Mouse (Mus musculus) adrenal gland, adult (tissue): ENCODE data around the gene Timm8b.

Experiments
- DNase-seq, 2 experiments: peaks; one replicate each; pipeline ENCODE4 v3.0.0; 2022 to 2023; ENCODE audit warnings: low spot score in 1 of 2; ENCODE audit not compliant: inconsistent age in 2 of 2

The Timm8b gene

GRCm38 (mm10) chr9:50603189-50603997 is at the start of gene Timm8b, which contains the start of gene Sdhd:
TSS of gene Timm8b (plus strand) at chr9:50603910.
TSS of gene Sdhd (minus strand) at chr9:50603812.
- DNase-seq = peak; percentile 95 to 98

DNA sequence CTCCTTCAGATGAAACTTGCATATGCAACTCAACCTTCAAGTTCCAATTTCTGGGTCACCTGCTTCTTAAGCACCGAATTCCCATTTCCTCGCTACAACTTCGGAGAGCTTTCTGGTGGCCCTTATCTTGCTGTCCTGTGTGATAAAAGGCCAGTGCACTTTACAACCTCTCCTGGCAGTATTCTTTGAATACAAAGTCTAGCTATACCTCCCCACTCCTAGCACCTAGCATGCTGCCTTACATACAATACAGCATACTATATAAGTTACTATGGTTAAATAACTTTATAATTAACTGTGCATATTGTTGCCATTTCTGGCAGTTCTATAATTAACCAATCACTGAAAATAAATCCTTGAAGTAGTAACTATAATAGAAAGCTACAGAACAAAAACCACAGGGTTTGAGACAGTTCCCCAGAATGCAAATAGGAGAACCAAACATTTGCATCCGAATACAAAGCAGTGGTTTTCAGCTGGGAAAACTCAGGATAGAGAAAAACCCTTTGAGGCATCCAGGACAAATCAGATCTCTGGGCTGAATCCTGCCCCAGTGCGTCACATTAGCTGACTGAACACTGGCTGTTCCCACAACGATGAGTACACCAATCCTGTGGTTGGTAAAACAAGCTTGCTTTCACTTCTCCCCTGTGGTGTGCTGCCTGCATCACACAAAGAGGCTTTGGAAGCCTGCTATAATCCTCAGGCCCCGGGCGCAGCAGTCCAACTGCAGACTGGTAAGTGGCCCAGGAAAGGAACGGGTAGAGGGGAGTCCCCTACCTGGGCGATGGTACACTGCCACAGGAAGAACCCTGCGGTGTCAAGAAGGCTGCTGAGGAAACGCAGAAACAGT is 49.2 kb upstream of the Timm8b start, which contains the start of gene Il18:
TSS of gene Il18 (plus strand) at position 587 of the 853 bp plus-strand sequence.
- DNase-seq = peak; percentile 57 to 81

DNA sequence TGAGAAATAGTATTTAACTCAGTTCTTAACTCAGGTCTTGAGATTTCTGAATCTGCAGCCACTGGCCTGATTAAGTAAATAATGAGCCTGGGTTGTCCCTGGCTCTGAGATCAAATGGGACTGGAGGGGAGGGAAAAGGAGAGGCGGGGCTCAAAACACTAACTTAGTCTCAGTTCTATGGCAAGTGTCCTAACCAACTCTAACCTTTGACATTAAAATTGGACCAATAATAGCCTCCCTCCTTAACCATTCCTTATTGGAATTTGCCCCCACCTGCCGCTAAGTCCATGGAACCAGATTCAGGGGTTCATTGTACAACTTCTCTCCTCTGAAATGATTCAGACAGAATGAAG is 48.6 kb upstream of the Timm8b start, which contains the start of gene Bco2:
TSS of gene Bco2 (minus strand) at position 88 of the 353 bp plus-strand sequence.
- peak in 1 of 2 experiments; percentile 22 for DNase-seq

- DNase-seq = no peak
Observed at GRCm38 (mm10) chr9:50561145-50561917, 42.4 kb upstream of the Timm8b start, which contains the start of gene Tex12. TSS of gene Tex12 (minus strand) at chr9:50561325.

DNA sequence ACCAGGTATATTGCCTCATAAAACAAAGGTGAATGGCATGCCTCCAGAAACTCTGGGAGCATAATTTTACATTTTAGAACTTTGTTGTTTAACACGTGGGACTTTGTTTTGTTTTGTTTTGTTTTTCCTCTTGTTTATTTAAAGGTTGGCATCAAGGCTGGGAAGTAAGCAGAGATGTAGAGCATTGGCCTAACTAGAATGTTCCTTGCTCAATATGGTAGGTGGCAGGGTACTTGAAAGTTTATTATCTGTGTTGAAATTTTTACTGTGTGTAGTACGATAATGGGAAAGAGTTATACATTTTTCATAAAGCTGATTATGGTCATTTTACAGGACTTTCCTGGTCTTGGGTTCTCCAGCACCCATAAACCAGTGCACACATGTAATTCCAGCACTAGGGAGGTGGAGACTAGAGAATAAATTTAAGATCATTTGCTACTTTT is 41.8 kb upstream of the Timm8b start:
- no peak for DNase-seq

DNA sequence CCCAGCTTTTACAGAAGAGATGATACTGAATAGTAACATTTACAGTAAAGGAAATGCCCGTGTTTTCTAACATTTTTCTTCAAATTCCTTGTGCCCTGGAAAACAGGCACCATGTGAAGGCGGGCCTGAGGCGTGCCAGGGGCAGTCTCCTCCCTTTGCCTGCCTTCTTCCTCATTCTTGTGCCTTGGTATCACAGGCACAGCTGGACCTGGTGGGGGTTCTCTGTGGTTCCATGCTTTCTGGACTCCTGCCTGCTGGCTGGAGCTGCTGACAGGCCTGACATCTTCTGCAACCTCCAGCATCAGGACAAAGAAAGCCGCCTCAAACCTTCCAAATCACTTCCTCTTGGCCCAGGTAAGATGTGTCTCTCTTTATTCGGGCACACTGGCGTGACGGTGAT is 38.5 kb upstream of the Timm8b start:
- DNase-seq = no peak

DNA sequence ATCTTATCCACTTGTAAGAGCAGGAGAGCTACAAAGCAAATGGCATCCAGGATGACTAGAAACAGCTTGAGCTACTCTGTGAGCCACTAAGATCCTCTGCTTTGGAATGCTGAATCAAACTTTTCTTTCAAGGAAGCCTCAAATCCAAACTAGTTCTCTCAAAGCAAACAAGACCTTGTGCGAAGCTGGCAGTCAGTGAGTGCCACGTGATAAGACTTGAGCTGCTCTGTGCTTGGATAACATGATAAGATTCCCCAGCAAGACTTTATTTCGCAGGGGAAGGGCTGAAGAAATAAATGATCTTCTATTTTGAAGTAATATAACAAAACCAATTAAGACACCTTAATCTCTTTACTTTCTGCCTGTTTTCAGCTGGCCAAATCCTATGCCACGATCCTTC is 37.8 kb upstream of the Timm8b start:
- no peak for DNase-seq

DNA sequence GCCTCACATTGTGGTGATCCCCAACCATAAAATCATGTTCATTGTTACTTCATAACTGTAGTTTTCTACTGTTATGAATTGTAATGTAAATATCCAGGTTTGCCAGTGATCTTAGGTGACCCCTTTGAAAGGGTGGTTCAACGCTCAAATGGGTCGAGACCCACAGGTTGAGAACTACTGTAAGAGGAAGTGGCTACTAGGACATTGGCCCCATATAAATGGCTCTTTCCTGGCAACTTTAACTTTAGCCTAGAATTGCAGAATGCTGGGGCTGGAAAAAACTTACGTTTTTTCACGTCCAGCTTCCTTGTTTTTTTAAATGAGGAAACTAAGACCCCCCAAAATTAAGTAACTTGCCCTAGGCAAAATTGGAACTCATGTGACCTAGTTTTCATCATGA is 36.3 kb upstream of the Timm8b start:
- DNase-seq = no peak

DNA sequence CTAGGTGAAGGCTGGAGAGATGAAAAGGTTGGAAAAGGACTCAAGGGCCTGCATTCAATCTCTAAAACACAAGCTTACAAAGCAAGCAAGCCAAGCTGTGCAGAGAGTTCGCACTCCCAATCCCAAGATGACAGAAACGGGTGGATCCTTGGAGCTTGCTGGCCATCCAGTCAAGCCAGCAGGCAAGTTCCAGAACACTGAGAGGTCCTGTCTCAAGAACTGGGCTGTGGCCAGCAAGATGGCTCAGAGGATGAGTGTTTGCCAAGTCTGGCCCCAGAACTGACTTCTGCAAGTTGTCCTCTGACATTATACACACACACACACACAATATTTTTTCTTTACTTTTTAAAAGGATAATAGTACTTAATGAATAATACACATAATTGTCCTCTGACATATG is 35.8 kb upstream of the Timm8b start:
- DNase-seq = no peak

GRCm38 (mm10) chr9:50569599-50570525 is 33.8 kb upstream of the Timm8b start:
- DNase-seq = peak in 1 of 2 experiments; percentile 29

DNA sequence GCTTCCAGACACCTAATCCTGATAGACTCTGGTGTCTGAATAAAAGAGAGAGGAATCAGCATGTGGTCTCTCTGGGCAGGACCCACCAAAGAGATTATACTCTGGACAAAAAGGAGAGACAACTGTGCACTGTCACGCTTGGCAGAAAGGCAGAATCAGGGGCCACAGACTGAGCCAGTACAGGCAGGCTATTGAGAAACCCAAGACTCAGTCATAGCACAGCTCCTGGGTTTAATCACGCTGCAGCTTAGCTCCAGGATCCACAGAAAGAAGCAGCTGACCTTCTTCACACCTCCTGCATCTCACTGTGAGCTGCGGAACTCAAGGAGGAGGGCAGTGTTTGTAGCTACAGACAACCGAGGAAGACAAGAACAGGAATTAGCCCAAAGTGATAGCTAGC is 23.3 kb upstream of the Timm8b start:
- DNase-seq = no peak

DNA sequence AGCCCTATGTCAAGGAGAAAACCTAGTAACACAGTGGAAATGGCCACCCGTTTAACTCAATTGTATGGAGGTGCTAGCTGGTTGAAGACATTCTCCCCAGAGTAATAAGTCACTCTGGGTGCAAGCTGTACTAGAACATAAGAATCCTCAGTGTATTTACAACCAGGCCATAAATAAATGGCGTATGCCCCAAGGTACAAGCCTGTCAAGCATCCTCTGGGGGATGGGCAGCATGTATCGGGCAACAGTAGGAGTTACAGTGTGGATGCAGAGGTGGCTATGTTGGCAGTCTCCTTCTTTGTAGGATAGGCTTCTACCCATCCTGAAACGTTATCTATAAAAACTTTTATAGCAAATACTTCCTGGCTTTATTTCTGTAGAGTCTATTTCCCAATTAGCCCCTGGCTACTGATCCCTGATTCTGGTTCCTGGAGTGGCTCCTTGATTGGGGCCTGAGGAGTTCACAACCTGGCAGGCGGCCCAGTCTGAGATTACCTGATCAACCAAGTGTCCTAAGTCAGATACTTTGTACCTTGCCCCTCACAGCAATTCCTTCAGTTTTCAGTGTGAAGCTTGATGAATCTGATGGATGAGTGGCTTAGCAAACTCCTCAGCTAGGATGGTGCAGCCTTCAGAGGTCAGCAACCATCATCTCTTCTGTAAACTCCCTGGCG is 18.4 kb upstream of the Timm8b start:
- DNase-seq = no peak

- DNase-seq = no peak
Observed at GRCm38 (mm10) chr9:50586955-50587354, 16.8 kb upstream of the Timm8b start.

DNA sequence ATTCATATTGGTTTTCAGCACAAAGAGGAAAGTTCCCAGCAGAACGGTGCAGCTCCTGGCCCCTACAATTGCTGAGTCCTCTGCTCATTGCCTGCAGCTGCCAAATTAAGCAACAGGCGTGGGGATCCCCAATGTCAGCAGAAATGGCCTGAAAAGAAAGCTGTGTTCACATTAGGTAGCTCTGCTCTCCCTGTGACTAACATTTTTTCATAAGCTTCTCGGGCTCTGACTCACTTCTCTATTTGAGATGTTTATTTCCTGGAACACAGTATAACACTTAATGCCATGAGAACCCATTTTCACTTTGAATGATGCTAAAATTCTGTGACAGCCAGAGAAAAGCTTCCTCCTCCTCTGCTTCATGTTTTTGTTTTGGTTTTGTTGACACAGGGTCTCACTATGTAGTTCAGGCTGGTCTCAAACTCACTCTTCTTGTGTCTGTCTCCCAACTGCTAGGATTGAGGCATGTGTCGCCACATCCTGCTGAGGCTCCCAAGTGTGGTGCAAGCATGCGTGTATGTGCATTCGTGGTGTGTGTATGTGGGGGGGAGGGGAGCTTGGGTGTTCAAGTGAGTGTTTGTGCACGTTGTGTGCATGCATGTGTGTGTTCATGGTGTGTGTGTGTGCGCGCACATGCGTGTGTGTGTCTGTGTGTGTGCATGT is 12.7 kb upstream of the Timm8b start:
- peak; percentile 28 to 54 for DNase-seq

GRCm38 (mm10) chr9:50592955-50593354 is 10.8 kb upstream of the Timm8b start:
- DNase-seq = no peak

DNA sequence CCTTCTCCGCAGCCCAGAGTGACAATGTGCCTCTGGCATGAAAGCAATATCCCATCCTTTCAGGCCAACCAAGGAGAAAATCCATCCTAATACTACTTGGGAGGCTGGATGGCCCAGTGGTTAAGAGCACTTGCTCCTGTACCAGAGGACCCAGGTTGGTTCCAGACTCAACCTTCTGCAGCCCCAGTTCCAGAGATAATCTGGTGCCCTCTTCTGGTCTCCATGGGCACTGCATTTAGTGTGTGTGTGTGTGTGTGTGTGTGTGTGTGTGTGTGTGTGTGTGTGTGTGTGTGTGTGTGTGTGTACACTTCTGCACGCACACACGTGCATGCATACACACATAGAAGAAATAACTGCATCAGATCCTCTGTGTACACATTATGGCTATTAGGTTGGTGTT is 10.2 kb upstream of the Timm8b start:
- peak in 1 of 2 experiments; percentile 63 for DNase-seq

- no peak for DNase-seq
Observed at GRCm38 (mm10) chr9:50594794-50595417, 8.8 kb upstream of the Timm8b start.

GRCm38 (mm10) chr9:50596973-50597372 is 6.7 kb upstream of the Timm8b start:
- no peak for DNase-seq
